Mouse (Mus musculus): ENCODE measurements around the gene Usp8. TPM values are rescaled to one million over a fixed set of nuclear protein-coding genes. Genes with fewer than 3 reads are reported as not detected.
A peak's percentile ranks its signal among the peaks of the same experiment; 100 is the strongest.

Gene Usp8
- polyA plus RNA-seq, 1 experiment = 31.2 TPM

DNA sequence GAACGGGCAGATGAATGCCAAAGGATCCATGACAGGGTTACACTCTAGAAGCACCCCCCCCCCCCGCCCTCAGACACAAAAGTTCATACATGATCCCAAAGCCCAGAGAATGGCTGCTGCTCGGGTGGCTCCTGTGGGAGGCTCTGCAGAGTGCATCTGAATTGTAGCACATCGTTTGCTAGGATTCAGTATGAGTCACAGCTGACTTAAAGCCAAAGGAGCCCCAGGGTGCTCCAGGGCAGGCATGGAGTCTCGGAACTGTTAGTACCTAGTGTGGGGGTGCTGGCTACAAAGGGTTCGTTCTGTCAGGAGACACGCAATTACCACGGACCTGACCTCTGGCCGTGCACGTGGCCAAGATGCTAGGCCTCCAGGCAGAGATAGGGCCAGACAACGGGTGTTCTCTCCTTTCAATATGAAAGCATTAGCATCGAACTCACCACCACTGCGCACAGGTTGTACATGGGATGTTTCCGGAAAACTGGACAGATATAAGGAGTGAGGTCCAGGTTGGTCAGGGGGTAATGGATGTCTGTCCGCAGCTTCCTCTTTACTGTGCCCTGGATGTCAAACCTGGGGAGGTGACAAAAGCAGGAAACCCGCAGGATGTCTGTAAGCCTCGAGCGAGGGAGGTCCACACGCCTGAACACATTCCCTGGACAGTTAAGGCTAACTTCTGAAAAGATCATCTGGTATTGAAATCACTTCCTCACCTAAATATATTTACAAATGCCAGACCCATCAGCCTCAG, 62.5 kb downstream of the Usp8 start:
- WGBS = 57% methylated on average over 19 of the region's 19 CpGs
- no peak for TF ChIP-seq CTCF (conservative IDR thresholded peaks at IDR 0.05; ENCODE audit: insufficient read depth, insufficient read length, low read depth, low read length)
- no peak for TF ChIP-seq POLR2A (IDR thresholded peaks at IDR 0.05; ENCODE audit: low read depth, low read length)
- Histone ChIP-seq H3K27ac (ENCODE audit: insufficient read depth, low read depth, low read length) (no peak overlapping the region), H3K4me1 (ENCODE audit: control insufficient read depth, insufficient read depth, low read length) (no peaks in the 10 kb centered on the region), H3K27me3 (replicated peaks; ENCODE audit: control insufficient read depth, insufficient read depth, low read length) (no peaks in the 10 kb centered on the region), H3K36me3 (ENCODE audit: control insufficient read depth, insufficient read depth, low read length) (no peaks in the 10 kb centered on the region), H3K4me3 (ENCODE audit: insufficient read depth, low read depth, low read length) (no peak overlapping the region)
- no peak for DNase-seq

DNA sequence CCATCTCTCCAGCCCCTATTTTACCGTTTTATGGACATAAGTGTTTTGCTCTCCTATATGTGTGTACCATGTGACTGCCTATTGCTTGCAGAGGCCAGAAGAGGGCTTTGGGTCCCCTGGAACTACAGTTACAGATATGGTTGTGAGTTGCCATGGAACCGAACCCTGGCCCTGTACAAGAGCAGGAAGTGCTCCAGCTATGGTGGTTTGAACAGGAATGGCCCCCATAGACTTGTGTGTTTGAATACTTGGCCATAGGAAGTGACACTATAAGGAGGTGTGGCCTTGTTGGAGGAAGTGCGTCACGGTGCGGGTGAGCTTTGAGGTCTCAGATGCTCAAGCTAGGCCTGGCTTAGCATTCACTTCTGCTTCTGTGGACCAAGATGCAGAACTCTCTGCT, 65.1 kb downstream of the Usp8 start:
- no peak overlapping the region for H3K4me3 ChIP-seq (ENCODE audit: insufficient read depth, low read depth, low read length)
- WGBS = 87% methylated on average over 5 of the region's 5 CpGs
- no peak overlapping the region for H3K27ac ChIP-seq (ENCODE audit: insufficient read depth, low read depth, low read length)
- H3K27me3 ChIP-seq (replicated peaks; ENCODE audit: control insufficient read depth, insufficient read depth, low read length) = no peaks in the 10 kb centered on the region
- TF ChIP-seq CTCF (conservative IDR thresholded peaks at IDR 0.05; ENCODE audit: insufficient read depth, insufficient read length, low read depth, low read length) (no peak), POLR2A (IDR thresholded peaks at IDR 0.05; ENCODE audit: low read depth, low read length) (no peak)
- no peak for DNase-seq
- no peaks in the 10 kb centered on the region for H3K4me1 ChIP-seq (ENCODE audit: control insufficient read depth, insufficient read depth, low read length)
- no peaks in the 10 kb centered on the region for H3K36me3 ChIP-seq (ENCODE audit: control insufficient read depth, insufficient read depth, low read length)

DNA sequence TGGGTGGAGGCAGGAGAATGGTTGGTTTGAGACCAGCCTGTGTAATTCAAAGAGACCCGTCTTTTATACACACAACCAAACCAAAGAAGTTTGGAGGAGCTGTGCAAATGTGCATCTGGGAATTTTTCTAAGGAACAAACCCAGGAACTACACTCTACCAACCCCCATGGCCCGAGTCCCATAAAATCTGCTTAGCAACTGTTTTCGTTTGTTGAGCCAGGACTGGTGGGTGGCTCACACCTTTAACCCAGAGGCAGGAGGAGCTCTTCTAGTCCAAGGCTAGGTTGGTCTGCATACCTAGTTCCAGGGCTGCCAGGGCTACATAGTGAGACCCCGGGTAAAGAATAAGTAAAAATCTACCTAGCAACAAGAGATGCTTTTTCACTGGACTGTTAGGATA, 68.8 kb downstream of the Usp8 start:
- no peak overlapping the region for H3K27ac ChIP-seq (ENCODE audit: insufficient read depth, low read depth, low read length)
- DNase-seq = no peak
- WGBS = 55% methylated on average over 4 of the region's 4 CpGs

DNA sequence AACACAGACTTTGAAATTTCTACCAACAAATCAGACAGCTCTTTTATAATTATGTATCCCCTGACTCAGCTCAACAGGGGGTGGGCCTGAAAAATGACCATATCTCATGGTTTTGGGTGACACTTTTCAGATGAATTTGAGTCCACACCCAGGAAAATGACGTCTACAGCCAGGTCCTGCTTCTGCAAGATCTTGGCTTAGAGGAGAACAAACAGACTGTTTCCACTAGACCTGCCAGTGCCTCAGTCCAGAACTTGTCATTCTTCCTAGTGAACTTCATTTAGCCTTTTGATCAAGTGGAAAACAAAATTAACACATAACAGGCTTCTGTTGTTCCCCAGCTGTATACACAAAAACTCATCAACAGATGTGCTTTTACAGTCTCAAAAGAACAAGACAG, 69.3 kb downstream of the Usp8 start:
- TF ChIP-seq CTCF (conservative IDR thresholded peaks at IDR 0.05; ENCODE audit: insufficient read depth, insufficient read length, low read depth, low read length) (no peak), POLR2A (IDR thresholded peaks at IDR 0.05; ENCODE audit: low read depth, low read length) (no peak)
- no peaks in the 10 kb centered on the region for H3K27me3 ChIP-seq (replicated peaks; ENCODE audit: control insufficient read depth, insufficient read depth, low read length)
- H3K4me1 ChIP-seq (ENCODE audit: control insufficient read depth, insufficient read depth, low read length) = no peaks in the 10 kb centered on the region
- WGBS = 27% methylated on average over 1 of the region's 1 CpGs
- H3K4me3 ChIP-seq (ENCODE audit: insufficient read depth, low read depth, low read length) = no peak overlapping the region
- H3K27ac ChIP-seq (ENCODE audit: insufficient read depth, low read depth, low read length) = no peak overlapping the region
- H3K36me3 ChIP-seq (ENCODE audit: control insufficient read depth, insufficient read depth, low read length) = no peaks in the 10 kb centered on the region
- no peak for DNase-seq

More for the DNA sequence above, 68.8 kb downstream of the Usp8 start:
- no peaks in the 10 kb centered on the region for H3K27me3 ChIP-seq (replicated peaks; ENCODE audit: control insufficient read depth, insufficient read depth, low read length)
- no peak overlapping the region for H3K4me3 ChIP-seq (ENCODE audit: insufficient read depth, low read depth, low read length)
- no peaks in the 10 kb centered on the region for H3K4me1 ChIP-seq (ENCODE audit: control insufficient read depth, insufficient read depth, low read length)
- no peaks in the 10 kb centered on the region for H3K36me3 ChIP-seq (ENCODE audit: control insufficient read depth, insufficient read depth, low read length)
- TF ChIP-seq CTCF (conservative IDR thresholded peaks at IDR 0.05; ENCODE audit: insufficient read depth, insufficient read length, low read depth, low read length) = no peak
- no peak for TF ChIP-seq POLR2A (IDR thresholded peaks at IDR 0.05; ENCODE audit: low read depth, low read length)

DNA sequence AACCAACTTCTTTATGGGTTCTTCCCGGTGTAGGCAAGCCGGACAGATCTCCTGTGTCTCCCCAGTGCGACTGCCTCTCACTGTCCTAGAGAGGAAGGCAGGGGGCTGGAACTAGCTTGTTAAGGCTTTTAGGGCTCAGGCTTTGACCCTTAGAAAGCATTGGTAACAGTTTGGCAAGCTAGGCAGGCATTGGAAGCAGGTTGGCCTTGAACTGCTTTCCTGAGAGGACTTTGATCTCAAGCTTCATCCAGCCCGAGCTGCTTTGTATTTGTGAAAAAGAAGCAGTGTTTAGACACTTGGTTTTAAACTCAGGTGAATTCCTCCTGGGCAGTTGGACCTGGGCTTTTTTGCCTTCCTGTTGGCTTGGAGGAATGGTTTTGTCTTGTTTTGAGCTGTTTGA, 71.7 kb downstream of the Usp8 start:
- Histone ChIP-seq H3K27ac (ENCODE audit: insufficient read depth, low read depth, low read length) (no peak overlapping the region), H3K4me1 (ENCODE audit: control insufficient read depth, insufficient read depth, low read length) (no peaks in the 10 kb centered on the region), H3K27me3 (replicated peaks; ENCODE audit: control insufficient read depth, insufficient read depth, low read length) (no peaks in the 10 kb centered on the region), H3K36me3 (ENCODE audit: control insufficient read depth, insufficient read depth, low read length) (no peaks in the 10 kb centered on the region), H3K4me3 (ENCODE audit: insufficient read depth, low read depth, low read length) (no peak overlapping the region)
- peak; percentile 53 for DNase-seq
- WGBS = 76% methylated on average over 4 of the region's 4 CpGs
- no peak for TF ChIP-seq POLR2A (IDR thresholded peaks at IDR 0.05; ENCODE audit: low read depth, low read length)

DNA sequence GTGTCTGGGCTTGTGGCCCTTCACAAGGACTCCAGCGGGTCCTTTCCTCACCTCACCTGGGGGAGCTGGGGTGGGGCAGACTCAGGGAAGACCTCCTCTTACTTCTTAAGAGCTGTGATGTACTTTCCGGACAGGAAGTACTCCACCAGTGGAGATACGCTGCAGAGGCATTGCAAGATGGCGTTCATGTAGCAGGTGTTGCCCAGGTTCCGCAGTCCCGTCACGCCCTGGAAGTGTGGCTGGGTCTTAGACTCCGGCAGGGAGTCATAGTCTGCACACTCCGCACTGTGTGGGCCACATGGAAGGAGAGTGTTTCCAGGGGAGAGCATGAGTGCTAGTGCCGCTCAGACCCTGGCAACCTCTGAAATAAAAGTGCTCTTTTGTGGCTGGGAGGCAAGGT, 73.2 kb downstream of the Usp8 start:
- no peak for TF ChIP-seq POLR2A (IDR thresholded peaks at IDR 0.05; ENCODE audit: low read depth, low read length)
- no peak for TF ChIP-seq CTCF (conservative IDR thresholded peaks at IDR 0.05; ENCODE audit: insufficient read depth, insufficient read length, low read depth, low read length)
- Histone ChIP-seq H3K27ac (ENCODE audit: insufficient read depth, low read depth, low read length) (no peak overlapping the region), H3K36me3 (ENCODE audit: control insufficient read depth, insufficient read depth, low read length) (no peaks in the 10 kb centered on the region), H3K4me3 (ENCODE audit: insufficient read depth, low read depth, low read length) (no peak overlapping the region), H3K4me1 (ENCODE audit: control insufficient read depth, insufficient read depth, low read length) (no peaks in the 10 kb centered on the region), H3K27me3 (replicated peaks; ENCODE audit: control insufficient read depth, insufficient read depth, low read length) (no peaks in the 10 kb centered on the region)
- 92% methylated on average over 10 of the region's 10 CpGs for WGBS
- DNase-seq = no peak

DNA sequence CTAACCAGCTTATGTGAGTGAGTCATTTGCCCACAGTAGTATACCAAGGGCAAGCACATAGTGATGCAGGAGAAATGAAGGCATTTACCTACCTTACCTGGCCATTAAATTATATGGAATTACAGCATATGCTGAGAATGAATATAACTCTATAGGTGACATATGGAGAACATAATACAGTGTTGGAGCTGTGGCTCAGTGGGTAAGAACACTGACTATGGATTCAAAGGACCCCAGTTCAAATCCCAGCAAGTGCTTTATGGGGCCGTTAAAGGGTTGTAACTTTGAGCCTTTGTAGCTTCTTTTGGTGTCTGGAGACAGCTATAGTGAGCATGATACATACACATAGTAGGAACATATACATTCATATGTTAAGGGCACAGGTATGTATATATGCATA, 74.3 kb downstream of the Usp8 start:
- no peak overlapping the region for H3K27ac ChIP-seq (ENCODE audit: insufficient read depth, low read depth, low read length)

More for the DNA sequence above, 74.3 kb downstream of the Usp8 start:
- Histone ChIP-seq H3K4me1 (ENCODE audit: control insufficient read depth, insufficient read depth, low read length) (no peaks in the 10 kb centered on the region), H3K36me3 (ENCODE audit: control insufficient read depth, insufficient read depth, low read length) (no peaks in the 10 kb centered on the region), H3K4me3 (ENCODE audit: insufficient read depth, low read depth, low read length) (no peak overlapping the region), H3K27me3 (replicated peaks; ENCODE audit: control insufficient read depth, insufficient read depth, low read length) (no peaks in the 10 kb centered on the region)
- no peak for DNase-seq
- 93% methylated on average over 1 of the region's 1 CpGs for WGBS
- TF ChIP-seq POLR2A (IDR thresholded peaks at IDR 0.05; ENCODE audit: low read depth, low read length) = no peak
- TF ChIP-seq CTCF (conservative IDR thresholded peaks at IDR 0.05; ENCODE audit: insufficient read depth, insufficient read length, low read depth, low read length) = no peak

Measured in kidney, adult 2 months (tissue).